Mouse (Mus musculus): Measurements from ENCODE around the gene Sept9.

DNA sequence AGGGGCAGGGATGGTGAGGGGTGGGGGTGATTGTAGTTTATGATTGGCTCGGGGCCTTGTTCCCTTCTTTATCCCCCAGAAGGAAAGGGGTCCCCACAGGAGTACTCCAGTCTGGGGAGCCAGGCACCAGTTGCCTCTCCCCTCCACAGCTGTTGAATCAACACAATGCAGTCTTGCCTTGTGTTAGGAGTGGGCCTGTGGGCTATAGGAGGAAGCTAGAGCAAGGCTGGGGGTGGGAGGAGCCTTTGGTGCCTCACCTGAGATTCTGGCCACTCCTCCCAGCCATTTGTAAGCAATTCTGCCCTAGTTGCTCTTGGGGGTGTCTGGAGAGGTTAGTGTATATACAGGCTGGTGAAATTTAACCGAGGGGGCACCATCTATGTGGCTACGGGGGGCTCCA is 88.3 kb downstream of the Sept9 start:
- no peak for TF ChIP-seq POLR2A (IDR thresholded peaks at IDR 0.05; ENCODE audit: low read depth, low read length)
- no peak for TF ChIP-seq CTCF (IDR thresholded peaks at IDR 0.05; ENCODE audit: extremely low read depth, insufficient read depth, insufficient read length, insufficient replicate concordance)
